Mouse (Mus musculus): ENCODE data around the gene 1700010I14Rik.
A peak's percentile ranks its signal among the peaks of the same experiment; 100 is the strongest.

The 1700010I14Rik gene

DNA sequence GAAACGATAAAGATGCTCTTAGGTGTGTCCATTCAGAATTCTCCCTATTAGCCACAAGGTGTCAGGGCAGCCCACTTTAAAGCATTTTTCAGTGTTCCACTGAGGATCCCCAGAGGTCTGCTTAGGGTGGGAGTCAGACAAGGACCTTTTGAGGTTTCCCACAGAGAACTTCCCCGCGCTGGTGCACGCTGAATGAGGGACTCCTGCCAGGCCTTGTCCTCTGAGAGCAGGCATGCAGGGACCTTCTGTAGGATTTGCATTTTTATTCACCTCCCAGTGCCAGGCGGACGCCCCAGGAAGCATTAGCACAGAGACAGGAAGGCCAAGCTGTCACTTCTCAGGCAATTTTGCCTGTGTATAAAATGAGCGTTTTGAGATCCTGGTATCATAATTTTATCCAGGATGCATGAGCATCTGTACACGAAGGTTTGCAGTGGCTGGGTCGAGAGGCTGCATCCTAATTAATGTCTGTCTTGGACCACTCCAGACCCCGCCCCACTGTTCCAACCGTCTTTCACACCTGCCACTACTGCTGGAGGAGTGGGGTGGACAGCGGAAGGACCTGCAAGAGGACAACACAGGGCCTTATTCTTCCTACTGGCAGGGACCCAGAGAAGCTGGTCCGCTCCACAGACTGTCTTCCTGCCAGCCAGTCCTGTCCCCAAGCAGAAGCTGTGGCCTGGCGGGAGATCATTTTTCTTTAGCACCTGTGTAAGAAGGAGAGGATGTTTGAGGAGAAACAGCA lies 35.2 kb downstream of the 1700010I14Rik start:
- DNase-seq (ENCODE audit: low read depth, low spot score): no peak

DNA sequence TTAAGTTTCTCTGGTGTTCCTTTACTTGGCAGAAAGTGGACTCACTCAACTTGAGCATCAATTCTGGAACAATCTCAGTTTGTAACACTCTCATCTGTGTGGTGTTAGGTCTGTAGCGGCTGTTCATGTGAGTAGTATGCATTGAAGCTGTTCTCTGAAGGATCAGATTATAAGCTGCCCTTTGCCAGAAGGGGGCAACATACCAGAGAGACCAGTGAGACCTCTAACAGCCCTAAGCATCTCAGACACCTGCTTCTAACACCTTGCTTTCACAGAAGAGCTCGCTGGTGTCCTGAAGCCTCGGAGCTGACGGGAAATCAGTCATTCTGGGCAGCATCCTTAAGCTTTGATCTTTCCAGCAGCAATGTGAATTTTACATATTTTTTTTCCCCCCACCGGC lies 42.0 kb downstream of the 1700010I14Rik start:
- DNase-seq (ENCODE audit: low read depth, low spot score): no peak

DNA sequence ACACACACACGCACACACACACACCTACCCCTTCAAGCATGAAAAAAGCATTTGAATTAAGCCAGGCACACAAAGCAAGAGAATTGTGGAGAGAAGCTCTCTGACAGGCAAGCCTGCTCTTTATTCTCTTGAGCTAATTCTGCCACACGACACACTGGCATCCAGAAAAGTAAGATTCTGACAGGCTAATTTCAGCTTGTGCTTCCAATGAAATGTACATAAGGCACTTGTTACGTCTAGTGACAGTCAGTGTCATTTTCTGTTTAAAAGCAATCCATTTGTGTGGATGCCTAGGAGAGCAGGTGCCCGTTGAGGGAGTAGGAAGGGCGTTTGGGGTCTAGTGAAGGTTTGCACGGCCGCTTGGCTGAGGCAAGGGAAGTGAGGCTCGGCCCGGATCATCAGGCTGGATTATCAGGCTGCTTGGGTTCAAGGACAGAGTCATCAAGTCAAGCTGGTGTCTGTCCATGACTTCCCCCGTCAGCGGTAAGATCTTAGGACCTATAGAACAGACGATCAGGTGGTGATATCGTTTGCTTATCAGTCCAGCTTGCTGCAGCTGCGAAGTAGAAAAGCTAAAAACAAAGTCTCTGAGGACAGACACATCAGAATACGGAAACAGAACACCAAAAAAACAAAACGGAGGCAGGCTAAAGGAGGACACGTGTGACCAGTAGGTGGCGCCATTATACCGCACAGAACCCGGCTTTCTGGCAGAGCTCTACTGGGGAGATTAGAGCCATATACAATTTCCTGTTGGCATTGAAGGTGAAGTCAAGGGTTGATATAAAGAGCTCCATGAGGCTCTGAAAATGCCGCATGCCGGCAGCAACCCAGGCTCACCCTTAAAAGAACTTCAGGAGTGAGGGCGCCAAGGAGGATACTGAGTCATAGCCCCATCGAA lies 43.4 kb downstream of the 1700010I14Rik start:
- DNase-seq (ENCODE audit: low read depth, low spot score): peak; percentile 74

DNA sequence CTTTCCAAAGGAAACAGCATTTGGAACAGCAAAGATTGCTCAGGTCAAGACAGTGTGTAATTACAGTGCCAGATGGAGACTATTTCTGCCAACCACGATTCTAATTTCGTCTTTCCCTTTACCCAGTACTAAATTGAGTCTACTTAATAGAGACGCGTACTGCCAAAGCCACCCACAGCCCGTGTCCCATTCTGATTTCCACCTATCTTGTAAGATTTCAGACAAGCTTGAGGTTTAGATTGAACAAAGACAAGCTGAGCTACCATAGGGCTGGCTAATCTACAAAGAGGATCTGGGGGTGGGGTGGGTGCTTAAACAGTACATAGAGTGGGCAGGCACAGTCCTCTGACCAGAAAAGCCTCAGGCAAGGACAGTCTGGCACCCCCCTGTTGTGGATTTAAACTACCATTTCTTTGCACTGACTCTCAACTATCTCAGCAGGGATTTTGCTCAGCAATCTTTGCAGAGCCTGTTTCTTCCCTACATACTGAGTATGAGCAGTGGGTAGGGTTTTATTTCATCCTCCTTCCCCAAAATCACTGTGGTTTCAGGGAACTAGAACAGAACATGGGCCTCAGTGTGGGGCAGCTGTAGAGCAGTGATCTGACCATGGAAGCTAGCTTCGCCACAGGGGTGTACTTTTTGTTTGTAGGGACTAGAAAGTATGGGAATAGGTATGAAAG lies 44.4 kb downstream of the 1700010I14Rik start:
- DNase-seq (ENCODE audit: low read depth, low spot score): no peak

DNA sequence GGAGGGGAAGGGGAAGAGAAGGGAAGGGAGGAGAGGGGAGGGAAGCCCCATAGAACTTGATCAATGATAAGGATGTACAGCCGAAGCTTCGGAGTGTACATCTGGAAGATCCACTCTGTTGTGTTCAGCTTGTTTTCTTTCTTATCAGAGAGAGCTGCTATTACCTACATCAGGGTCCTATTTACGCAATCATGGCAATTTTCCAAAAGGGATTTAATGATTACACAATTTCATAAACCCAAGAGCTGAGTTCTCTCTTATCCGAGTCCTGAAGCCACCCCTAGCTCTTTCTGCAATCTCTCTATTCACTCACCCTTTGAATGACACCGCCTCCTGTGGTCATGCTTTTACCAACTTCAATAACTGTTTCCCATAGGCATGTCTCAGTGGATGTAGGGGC lies 45.4 kb downstream of the 1700010I14Rik start:
- no peak for DNase-seq (ENCODE audit: low read depth, low spot score)

DNA sequence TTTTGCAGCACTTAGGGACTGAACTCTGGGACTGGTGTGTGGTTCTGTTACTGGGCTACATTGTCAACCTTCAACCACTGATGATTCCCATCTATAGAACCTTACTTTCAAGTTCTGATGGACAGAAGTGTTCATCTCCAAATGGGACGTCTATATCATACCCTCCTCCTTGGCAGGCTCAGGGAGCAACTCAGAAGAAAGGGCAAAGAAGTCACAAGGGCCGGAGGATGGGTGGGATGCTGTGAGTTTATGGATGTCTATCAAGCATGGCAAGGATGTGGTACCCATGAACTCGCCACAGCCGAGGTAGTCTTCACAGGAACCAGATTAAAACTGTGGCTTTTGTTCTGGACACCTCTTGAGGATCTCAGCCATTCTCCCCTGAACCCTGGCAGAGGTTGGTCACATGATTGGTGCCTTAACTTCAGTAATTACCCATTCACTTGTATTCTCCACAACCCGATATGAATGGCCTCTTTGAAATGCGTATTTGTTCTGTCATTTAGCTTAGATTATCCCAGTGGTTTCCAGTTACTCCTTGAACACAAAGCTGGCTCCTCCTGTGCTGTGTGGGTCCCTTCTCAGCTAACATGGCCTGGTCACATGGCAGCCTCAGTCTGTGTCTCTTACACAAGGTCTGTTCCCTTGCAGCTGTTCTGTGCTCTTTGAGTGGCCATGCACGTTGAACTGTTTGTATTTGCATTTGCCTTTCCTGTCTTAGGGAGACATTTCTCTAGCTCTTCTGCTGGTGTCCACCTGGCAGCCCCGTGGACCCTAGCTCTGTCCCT lies 47.6 kb downstream of the 1700010I14Rik start:
- DNase-seq (ENCODE audit: low read depth, low spot score): no peak

DNA sequence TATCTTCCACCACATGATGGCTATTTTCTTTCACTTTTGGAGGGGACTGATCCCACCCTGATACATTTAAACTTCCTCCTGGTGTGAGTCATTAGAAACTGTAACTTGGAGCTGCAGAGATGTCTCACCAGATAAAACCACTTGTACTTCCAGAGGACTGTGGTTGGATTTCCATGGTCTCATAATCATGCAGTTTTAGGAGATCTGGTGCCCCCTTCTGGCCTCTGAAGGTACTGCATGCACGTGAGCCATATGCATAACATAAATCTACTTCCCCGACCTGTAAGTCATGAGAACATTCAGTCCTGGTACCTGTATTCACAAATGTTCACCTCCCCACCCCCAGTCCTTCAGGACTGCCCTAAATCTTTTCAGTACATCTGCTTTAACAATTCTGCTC lies 54.6 kb downstream of the 1700010I14Rik start:
- no peak for DNase-seq (ENCODE audit: low read depth, low spot score)

DNA sequence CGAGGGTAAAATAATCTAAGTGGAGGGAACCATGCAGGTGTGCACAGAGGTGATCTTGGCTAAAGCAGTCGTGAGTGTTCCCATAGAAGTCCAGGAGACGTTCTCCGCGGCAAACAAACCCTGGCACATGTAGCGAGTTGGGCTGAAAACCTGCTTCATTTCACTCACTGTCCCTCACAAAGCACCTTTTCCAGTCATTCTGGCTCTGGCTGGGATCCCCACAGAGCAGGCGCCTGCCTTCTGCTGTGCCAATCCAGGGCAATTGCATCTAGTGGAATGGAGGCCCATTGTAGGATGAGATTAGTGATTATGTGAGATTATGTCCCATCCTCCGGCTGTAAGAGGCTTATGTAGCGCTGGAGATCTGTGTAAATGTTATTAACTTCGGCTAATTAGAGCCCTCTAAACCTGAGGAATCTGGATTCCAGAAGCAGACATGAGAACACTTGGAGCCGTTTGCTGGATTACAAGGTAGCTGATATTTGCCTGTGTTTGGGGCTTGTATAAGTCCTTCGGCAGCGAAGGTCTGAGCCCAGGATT lies 64.4 kb downstream of the 1700010I14Rik start:
- DNase-seq (ENCODE audit: low read depth, low spot score): peak; percentile 73

DNA sequence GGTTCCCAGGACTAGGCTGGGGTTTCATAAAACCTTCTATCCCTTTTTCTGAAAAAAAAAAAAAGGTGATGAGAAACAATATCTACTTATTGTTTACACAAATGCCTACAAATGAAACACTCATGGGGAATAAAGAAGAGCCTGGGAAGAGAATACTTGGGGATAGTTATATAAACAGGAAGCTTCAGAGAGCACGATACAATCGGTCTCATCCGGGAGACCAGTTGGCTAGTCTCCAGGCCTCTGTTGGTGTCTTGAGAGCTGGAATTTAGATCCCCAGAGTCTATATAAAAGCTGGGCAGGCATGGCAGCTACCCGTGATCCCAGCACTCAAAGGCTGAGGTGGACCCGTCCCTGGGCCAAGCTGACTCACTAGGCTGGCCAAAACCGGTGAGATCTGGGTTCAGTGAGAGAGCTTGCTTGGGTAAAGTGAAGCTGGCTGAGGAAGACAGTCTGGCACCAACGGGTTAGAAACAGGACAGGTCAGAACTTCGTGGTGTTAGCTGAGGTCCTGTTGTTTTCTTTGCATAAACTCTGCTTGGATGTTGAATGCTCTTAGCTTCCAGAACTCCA lies 71.3 kb downstream of the 1700010I14Rik start:
- no peak for DNase-seq (ENCODE audit: low read depth, low spot score)

All from retina, postnatal 7 days (tissue).